Mouse (Mus musculus): ENCODE results near the gene Stxbp4. TPM values are rescaled to one million over a fixed set of nuclear protein-coding genes. Genes with fewer than 3 reads are reported as not detected.

The Stxbp4 gene
- polyA plus RNA-seq, 1 experiment from 2014 or later = 46.0 TPM

DNA sequence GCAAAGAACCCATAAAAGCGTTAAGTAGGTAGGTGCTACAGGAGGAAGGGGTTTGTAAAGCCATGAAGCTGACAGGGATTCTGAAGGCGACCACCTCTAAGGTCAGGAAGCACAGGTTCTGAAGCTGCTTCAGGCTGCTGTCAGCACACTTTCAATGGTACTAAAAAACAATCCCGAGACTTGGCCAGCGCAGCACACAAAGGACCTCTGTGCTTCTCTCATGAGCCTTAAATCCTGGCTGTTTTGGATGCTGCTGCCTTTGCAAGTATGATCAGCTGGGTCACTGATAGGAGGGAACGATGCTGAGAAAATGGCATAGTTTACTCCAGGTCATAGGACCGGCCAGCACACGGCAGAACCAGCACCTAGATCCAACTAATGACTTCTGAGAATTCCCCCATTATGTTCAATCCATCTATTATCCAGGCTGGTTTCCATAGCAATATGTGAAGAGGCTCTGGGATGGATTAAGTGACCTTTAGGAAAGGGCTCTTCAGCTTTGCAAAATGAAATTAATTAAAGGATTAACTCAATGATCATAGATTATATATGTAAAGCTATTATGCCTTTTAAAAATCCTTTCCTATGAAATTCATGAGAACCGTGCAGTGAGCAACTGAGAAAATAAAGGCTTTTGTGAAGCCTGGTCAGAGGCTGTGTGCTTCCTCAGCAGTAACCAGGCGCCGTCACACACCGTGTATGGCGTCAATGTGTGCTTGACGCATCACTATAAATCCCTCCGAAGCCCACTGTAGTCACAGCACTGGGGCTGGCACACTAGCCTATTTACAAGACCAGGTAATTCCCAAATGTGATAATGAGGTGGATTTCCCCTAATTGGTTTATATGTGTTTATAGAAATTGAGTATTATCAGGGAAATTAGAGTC lies 152.9 kb downstream of the Stxbp4 start:
- Histone ChIP-seq H3K4me2 (ENCODE audit: low read depth, low read length, severe bottlenecking) (no peak overlapping the region), H3K36me3 (ENCODE audit: control insufficient read depth, insufficient read depth, low read length) (no peaks in the 10 kb centered on the region; the same call in 1 of the 2 replicates), H3K9me3 (ENCODE audit: control insufficient read depth, low read length) (no peaks in the 10 kb centered on the region), H3K4me1 (replicated peaks; ENCODE audit: control insufficient read depth, insufficient read depth, low read length) (peaks cover 7% of the 10 kb centered on the region; the same call in 1 of the 2 replicates), H3K27ac (ENCODE audit: low read depth, low read length) (no peak overlapping the region), H3K27me3 (ENCODE audit: control insufficient read depth, insufficient read depth, low read length) (0 out of 2 replicates have a peak, but pooled peaks cover 3% of the 10 kb centered on the region), H3K4me3 (ENCODE audit: low read depth, low read length) (no peak overlapping the region), H3K9ac (ENCODE audit: low read length) (no peak overlapping the region)
- 27% methylated on average over 14 of the region's 14 CpGs for WGBS
- DNase-seq (ENCODE audit: low spot score) = no peak
- ATAC-seq (replicated peaks; ENCODE audit: low FRiP score) = peak; percentile 92

- Histone ChIP-seq H3K9ac (ENCODE audit: low read length) (no peak overlapping the region), H3K4me2 (ENCODE audit: low read depth, low read length, severe bottlenecking) (no peak overlapping the region), H3K36me3 (ENCODE audit: control insufficient read depth, insufficient read depth, low read length) (no peaks in the 10 kb centered on the region; the same call in 1 of the 2 replicates), H3K4me1 (replicated peaks; ENCODE audit: control insufficient read depth, insufficient read depth, low read length) (peaks cover 7% of the 10 kb centered on the region; the same call in 1 of the 2 replicates), H3K9me3 (ENCODE audit: control insufficient read depth, low read length) (no peaks in the 10 kb centered on the region), H3K4me3 (ENCODE audit: low read depth, low read length) (no peak overlapping the region), H3K27ac (ENCODE audit: low read depth, low read length) (no peak overlapping the region), H3K27me3 (ENCODE audit: control insufficient read depth, insufficient read depth, low read length) (0 out of 2 replicates have a peak, but pooled peaks cover 3% of the 10 kb centered on the region)
- no peak for DNase-seq (ENCODE audit: low spot score)
- 87% methylated on average over 3 of the region's 3 CpGs for WGBS
- no peak for ATAC-seq (replicated peaks; ENCODE audit: low FRiP score)
Observed at GRCm38 (mm10) chr11:90483766-90484165, 154.1 kb downstream of the Stxbp4 start.

DNA sequence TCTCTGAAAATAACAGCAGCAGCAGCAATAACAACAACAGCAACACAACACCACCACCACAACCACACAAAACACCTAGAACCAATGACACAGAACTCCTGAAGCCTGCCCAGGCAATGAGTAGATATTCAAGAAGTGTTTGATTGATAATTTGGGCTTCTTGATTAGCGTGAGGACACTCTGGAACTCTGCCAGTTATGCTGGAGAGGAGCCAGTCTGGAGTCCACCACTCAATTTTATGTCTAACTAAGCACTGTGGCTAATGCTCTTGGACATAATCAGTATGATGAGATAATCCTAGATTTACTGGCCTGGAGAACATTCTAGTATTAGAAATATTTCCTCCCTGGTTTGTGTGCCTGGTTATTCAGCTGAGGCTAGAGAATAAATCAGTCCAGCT lies 156.1 kb downstream of the Stxbp4 start:
- DNase-seq (ENCODE audit: low spot score) = no peak
- Histone ChIP-seq H3K27ac (ENCODE audit: low read depth, low read length) (no peak overlapping the region), H3K4me3 (ENCODE audit: low read depth, low read length) (no peak overlapping the region), H3K4me1 (replicated peaks; ENCODE audit: control insufficient read depth, insufficient read depth, low read length) (peaks cover 7% of the 10 kb centered on the region; the same call in 1 of the 2 replicates), H3K9ac (ENCODE audit: low read length) (no peak overlapping the region), H3K4me2 (ENCODE audit: low read depth, low read length, severe bottlenecking) (no peak overlapping the region), H3K9me3 (ENCODE audit: control insufficient read depth, low read length) (no peaks in the 10 kb centered on the region), H3K27me3 (ENCODE audit: control insufficient read depth, insufficient read depth, low read length) (0 out of 2 replicates have a peak, but pooled peaks cover 3% of the 10 kb centered on the region), H3K36me3 (ENCODE audit: control insufficient read depth, insufficient read depth, low read length) (no peaks in the 10 kb centered on the region)
- 84% methylated on average over 1 of the region's 1 CpGs for WGBS
- ATAC-seq (replicated peaks; ENCODE audit: low FRiP score) = no peak

- DNase-seq (ENCODE audit: low spot score) (no peak), ATAC-seq (replicated peaks; ENCODE audit: low FRiP score) (no peak)
- H3K27me3 ChIP-seq (ENCODE audit: control insufficient read depth, insufficient read depth, low read length) = no peaks in the 10 kb centered on the region
- H3K4me1 ChIP-seq (replicated peaks; ENCODE audit: control insufficient read depth, insufficient read depth, low read length) = no peaks in the 10 kb centered on the region
- H3K9ac ChIP-seq (ENCODE audit: low read length) = no peak overlapping the region
- H3K4me2 ChIP-seq (ENCODE audit: low read depth, low read length, severe bottlenecking) = no peak overlapping the region
- no peaks in the 10 kb centered on the region for H3K9me3 ChIP-seq (ENCODE audit: control insufficient read depth, low read length)
- H3K36me3 ChIP-seq (ENCODE audit: control insufficient read depth, insufficient read depth, low read length) = no peaks in the 10 kb centered on the region
- WGBS = 91% methylated on average over 4 of the region's 4 CpGs
- no peak overlapping the region for H3K4me3 ChIP-seq (ENCODE audit: low read depth, low read length)
- no peak overlapping the region for H3K27ac ChIP-seq (ENCODE audit: low read depth, low read length)
Observed at GRCm38 (mm10) chr11:90470271-90470670, 167.6 kb downstream of the Stxbp4 start.

DNA sequence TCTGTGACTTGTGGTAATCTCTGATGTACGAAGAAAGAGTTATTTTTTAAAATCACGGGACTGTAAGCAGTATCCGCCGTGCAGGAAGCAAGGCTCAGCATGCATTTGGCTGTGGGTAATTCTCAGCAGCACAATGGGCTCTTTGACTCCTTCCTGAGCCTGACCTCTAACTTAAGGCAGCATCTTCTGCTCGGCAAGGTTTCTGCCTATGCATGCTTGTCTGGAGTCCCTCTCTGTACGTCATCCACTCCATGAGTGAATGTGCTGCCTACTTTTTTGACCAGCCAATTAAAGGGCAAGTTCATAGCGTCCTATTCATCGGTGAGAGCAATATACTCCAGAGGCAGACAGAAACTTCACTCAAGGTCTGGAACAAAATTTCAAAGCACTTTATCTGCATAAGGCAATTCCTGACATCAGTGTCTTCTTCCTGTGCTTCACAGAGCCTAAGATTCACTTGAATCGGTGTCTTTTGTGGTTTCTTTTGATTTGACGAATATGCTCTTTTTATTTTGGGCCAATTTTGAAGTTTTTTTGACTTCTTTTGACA lies 173.8 kb downstream of the Stxbp4 start:
- H3K27ac ChIP-seq (ENCODE audit: low read depth, low read length) = no peak overlapping the region
- ATAC-seq (replicated peaks; ENCODE audit: low FRiP score) = no peak
- no peak for DNase-seq (ENCODE audit: low spot score)
- H3K36me3 ChIP-seq (ENCODE audit: control insufficient read depth, insufficient read depth, low read length) = no peaks in the 10 kb centered on the region
- no peaks in the 10 kb centered on the region for H3K9me3 ChIP-seq (ENCODE audit: control insufficient read depth, low read length)
- no peak overlapping the region for H3K9ac ChIP-seq (ENCODE audit: low read length)
- 65% methylated on average over 10 of the region's 10 CpGs for WGBS
- no peaks in the 10 kb centered on the region for H3K4me1 ChIP-seq (replicated peaks; ENCODE audit: control insufficient read depth, insufficient read depth, low read length)
- H3K27me3 ChIP-seq (ENCODE audit: control insufficient read depth, insufficient read depth, low read length) = no peaks in the 10 kb centered on the region
- no peak overlapping the region for H3K4me3 ChIP-seq (ENCODE audit: low read depth, low read length)
- H3K4me2 ChIP-seq (ENCODE audit: low read depth, low read length, severe bottlenecking) = no peak overlapping the region

DNA sequence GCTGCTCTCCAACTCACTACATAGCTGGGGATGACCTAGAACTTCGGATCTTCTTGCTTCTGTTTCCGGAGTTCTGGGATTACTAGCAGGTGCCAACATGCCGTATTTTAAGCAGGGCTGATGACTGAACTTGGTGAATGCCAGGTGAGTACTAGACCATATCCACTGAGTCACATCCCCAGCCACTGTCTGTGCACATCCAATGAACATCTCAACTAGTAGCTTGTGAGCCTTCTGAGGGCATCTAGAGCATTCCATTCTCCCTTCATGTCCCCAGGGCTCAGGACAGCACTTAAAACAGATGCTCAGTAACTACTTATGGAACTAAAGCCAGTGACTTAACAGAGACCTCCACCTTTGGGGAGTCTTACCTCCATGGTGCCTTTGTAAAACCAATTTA lies 177.4 kb downstream of the Stxbp4 start:
- Histone ChIP-seq H3K36me3 (ENCODE audit: control insufficient read depth, insufficient read depth, low read length) (no peaks in the 10 kb centered on the region), H3K9me3 (ENCODE audit: control insufficient read depth, low read length) (no peaks in the 10 kb centered on the region), H3K27ac (ENCODE audit: low read depth, low read length) (no peak overlapping the region), H3K9ac (ENCODE audit: low read length) (no peak overlapping the region), H3K4me3 (ENCODE audit: low read depth, low read length) (no peak overlapping the region), H3K4me1 (replicated peaks; ENCODE audit: control insufficient read depth, insufficient read depth, low read length) (no peaks in the 10 kb centered on the region), H3K27me3 (ENCODE audit: control insufficient read depth, insufficient read depth, low read length) (no peaks in the 10 kb centered on the region), H3K4me2 (ENCODE audit: low read depth, low read length, severe bottlenecking) (no peak overlapping the region)
- DNase-seq (ENCODE audit: low spot score) = no peak
- 98% methylated on average over 3 of the region's 3 CpGs for WGBS
- no peak for ATAC-seq (replicated peaks; ENCODE audit: low FRiP score)

DNA sequence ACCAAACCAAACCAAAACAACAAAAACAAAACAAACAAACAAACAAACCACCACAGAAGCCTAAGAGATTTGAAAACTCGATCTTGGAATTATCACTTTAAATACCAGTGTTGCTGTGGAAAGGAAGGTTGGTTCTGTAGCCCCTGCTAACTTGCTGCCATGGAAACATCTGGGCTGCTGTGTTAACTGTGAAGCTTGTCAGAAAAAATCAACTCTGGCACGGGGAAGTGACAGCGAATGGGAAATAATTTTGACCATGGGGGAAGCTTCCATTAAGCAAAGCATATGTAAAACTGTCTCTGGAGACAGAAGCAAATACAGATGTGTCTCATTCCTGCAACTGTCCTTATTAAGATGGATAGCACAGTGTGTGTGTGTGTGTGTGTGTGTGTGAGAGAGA lies 185.8 kb downstream of the Stxbp4 start:
- H3K4me2 ChIP-seq (ENCODE audit: low read depth, low read length, severe bottlenecking) = no peak overlapping the region
- no peaks in the 10 kb centered on the region for H3K27me3 ChIP-seq (ENCODE audit: control insufficient read depth, insufficient read depth, low read length)
- no peaks in the 10 kb centered on the region for H3K4me1 ChIP-seq (replicated peaks; ENCODE audit: control insufficient read depth, insufficient read depth, low read length)
- H3K27ac ChIP-seq (ENCODE audit: low read depth, low read length) = no peak overlapping the region
- no peak overlapping the region for H3K9ac ChIP-seq (ENCODE audit: low read length)
- no peak for DNase-seq (ENCODE audit: low spot score)
- no peak for ATAC-seq (replicated peaks; ENCODE audit: low FRiP score)
- H3K4me3 ChIP-seq (ENCODE audit: low read depth, low read length) = no peak overlapping the region
- no peaks in the 10 kb centered on the region for H3K9me3 ChIP-seq (ENCODE audit: control insufficient read depth, low read length)
- WGBS = 77% methylated on average over 3 of the region's 3 CpGs
- H3K36me3 ChIP-seq (ENCODE audit: control insufficient read depth, insufficient read depth, low read length) = no peaks in the 10 kb centered on the region

DNA sequence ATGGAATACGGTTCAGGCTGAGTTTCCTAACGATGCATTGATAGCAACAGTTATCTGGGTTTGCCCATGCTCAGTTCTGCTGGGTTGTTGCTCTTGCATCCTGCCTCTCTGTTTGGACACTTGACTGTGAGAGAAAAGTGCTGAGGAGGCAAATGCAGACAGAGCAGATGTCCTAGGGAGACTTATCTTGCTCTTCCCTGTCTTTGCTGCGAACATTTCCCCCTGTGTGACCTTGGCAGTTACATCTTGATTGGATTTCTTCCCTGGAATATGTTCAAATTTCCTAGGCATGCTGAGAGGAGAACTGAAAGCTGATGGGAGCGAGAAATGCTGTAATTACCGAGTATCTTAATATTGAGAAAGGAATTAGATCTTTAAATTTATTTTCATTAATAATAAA lies 186.4 kb downstream of the Stxbp4 start:
- H3K4me2 ChIP-seq (ENCODE audit: low read depth, low read length, severe bottlenecking) = no peak overlapping the region
- DNase-seq (ENCODE audit: low spot score) = no peak
- ATAC-seq (replicated peaks; ENCODE audit: low FRiP score) = no peak
- H3K4me3 ChIP-seq (ENCODE audit: low read depth, low read length) = no peak overlapping the region
- no peaks in the 10 kb centered on the region for H3K36me3 ChIP-seq (ENCODE audit: control insufficient read depth, insufficient read depth, low read length)
- no peaks in the 10 kb centered on the region for H3K4me1 ChIP-seq (replicated peaks; ENCODE audit: control insufficient read depth, insufficient read depth, low read length)
- WGBS = 84% methylated on average over 5 of the region's 5 CpGs
- no peak overlapping the region for H3K9ac ChIP-seq (ENCODE audit: low read length)
- H3K27ac ChIP-seq (ENCODE audit: low read depth, low read length) = no peak overlapping the region
- no peaks in the 10 kb centered on the region for H3K27me3 ChIP-seq (ENCODE audit: control insufficient read depth, insufficient read depth, low read length)
- H3K9me3 ChIP-seq (ENCODE audit: control insufficient read depth, low read length) = no peaks in the 10 kb centered on the region

Measured in forebrain, embryonic 11.5 days (tissue).